Mouse (Mus musculus) forebrain, embryonic 13.5 days (tissue): ENCODE results near the gene Rpl36a. TPM values are rescaled to one million over a fixed set of nuclear protein-coding genes. Genes with fewer than 3 reads are reported as not detected.
A peak's percentile ranks its signal among the peaks of the same experiment; 100 is the strongest.

Source experiments
- ATAC-seq: fragments of 200-750 bp; cut with Nextera tagmentation; 2 replicates; pipeline ENCODE4 v1.8.0; 2017
- H3K27ac ChIP-seq: fragments of 300-500 bp; sonication (generic); 2 replicates; pipeline ENCODE4 v1.5.1; 2015; ENCODE audit warnings: inconsistent platforms, mild to moderate bottlenecking, moderate library complexity
- H3K27me3 ChIP-seq: fragments of 300-500 bp; sonication (generic); 2 replicates; pipeline ENCODE4 v1.6.1; 2015; ENCODE audit warnings: mild to moderate bottlenecking, inconsistent platforms
- H3K36me3 ChIP-seq: fragments of 300-500 bp; sonication (generic); 2 replicates; pipeline ENCODE4 v1.6.1; 2015; ENCODE audit warnings: mild to moderate bottlenecking, inconsistent platforms; ENCODE audit not compliant: poor library complexity, severe bottlenecking
- H3K4me1 ChIP-seq: fragments of 300-500 bp; sonication (generic); 2 replicates; pipeline ENCODE4 v1.6.1; 2015; ENCODE audit warnings: inconsistent platforms
- H3K4me2 ChIP-seq: fragments of 300-500 bp; sonication (generic); 2 replicates; pipeline ENCODE4 v1.6.1; 2015; ENCODE audit warnings: inconsistent platforms, mild to moderate bottlenecking, moderate library complexity
- H3K4me3 ChIP-seq: fragments of 300-500 bp; sonication (generic); 2 replicates; pipeline ENCODE4 v1.5.1; 2015; ENCODE audit warnings: mild to moderate bottlenecking, inconsistent platforms
- H3K9ac ChIP-seq: fragments of 300-500 bp; sonication (generic); 2 replicates; pipeline ENCODE4 v1.6.1; 2015; ENCODE audit warnings: mild to moderate bottlenecking, inconsistent platforms
- H3K9me3 ChIP-seq: fragments of 300-500 bp; sonication (generic); replicated peaks from 2 replicates; pipeline ENCODE4 v1.6.1; 2016; ENCODE audit warnings: inconsistent platforms
- WGBS: fragments of 180-500 bp; shearing (Covaris S2); methylation state at CpG from one replicate; pipeline ENCODE4 v1.1.7; 2015; 5-methylcytosine and 5-hydroxymethylcytosine counted together
- polyA plus RNA-seq: library from polyadenylated mRNA; unstranded; fragments of >200 nt; fragmentation: Nextera tagmentation; extraction: Ambion mirVana; gene quantifications from 2 replicates; pipeline ENCODE4 v1.2.1, GENCODE M21; 2015

The Rpl36a gene
- polyA plus RNA-seq, 1 experiment from 2014 or later = 325 TPM

GRCm38 (mm10) chrX:134577896-134578295 is 7.6 kb upstream of the Rpl36a start:
- Histone ChIP-seq H3K9me3 (no peaks in the 10 kb centered on the region), H3K4me1 (no peaks in the 10 kb centered on the region), H3K36me3 (no peaks in the 10 kb centered on the region), H3K4me2 (no peak overlapping the region), H3K9ac (no peak overlapping the region), H3K27ac (no peak overlapping the region), H3K4me3 (no peak overlapping the region), H3K27me3 (no peaks in the 10 kb centered on the region)
- no peak for ATAC-seq
- WGBS = 76% methylated on average over 4 of the region's 4 CpGs

GRCm38 (mm10) chrX:134580528-134581305 is 4.7 kb upstream of the Rpl36a start:
- no peak overlapping the region for H3K27ac ChIP-seq
- H3K4me2 ChIP-seq = no peak overlapping the region
- no peaks in the 10 kb centered on the region for H3K27me3 ChIP-seq
- no peaks in the 10 kb centered on the region for H3K36me3 ChIP-seq
- WGBS = 86% methylated on average over 14 of the region's 14 CpGs
- H3K9me3 ChIP-seq = no peaks in the 10 kb centered on the region
- H3K9ac ChIP-seq = no peak overlapping the region
- no peak overlapping the region for H3K4me3 ChIP-seq
- no peak for ATAC-seq
- no peaks in the 10 kb centered on the region for H3K4me1 ChIP-seq

DNA sequence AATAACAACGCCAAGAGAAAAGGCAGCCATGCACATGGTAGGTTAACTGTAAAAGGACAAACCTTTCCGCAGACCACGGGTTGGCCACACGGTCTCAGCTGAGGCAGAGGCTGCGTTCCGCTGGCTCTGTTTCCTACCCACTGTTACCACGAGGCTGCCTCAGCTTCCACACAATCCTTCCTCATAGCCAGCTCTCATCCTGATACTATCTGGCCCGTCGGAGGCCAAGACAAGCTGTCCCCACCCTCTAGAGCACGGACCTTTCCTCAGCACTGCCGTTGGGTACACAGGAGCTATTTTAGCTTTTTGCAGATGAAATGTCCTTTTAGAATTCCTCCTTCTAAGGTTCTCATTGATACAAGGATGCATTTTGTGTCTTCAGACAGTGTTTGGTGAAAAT is 3.2 kb upstream of the Rpl36a start:
- Histone ChIP-seq H3K9me3 (no peaks in the 10 kb centered on the region), H3K4me1 (peaks cover 6% of the 10 kb centered on the region; the same call in 1 of the 2 replicates), H3K27me3 (no peaks in the 10 kb centered on the region), H3K4me3 (no peak overlapping the region), H3K4me2 (no peak overlapping the region), H3K27ac (no peak overlapping the region), H3K9ac (no peak overlapping the region), H3K36me3 (no peaks in the 10 kb centered on the region)
- WGBS = 84% methylated on average over 11 of the region's 11 CpGs
- ATAC-seq = no peak

DNA sequence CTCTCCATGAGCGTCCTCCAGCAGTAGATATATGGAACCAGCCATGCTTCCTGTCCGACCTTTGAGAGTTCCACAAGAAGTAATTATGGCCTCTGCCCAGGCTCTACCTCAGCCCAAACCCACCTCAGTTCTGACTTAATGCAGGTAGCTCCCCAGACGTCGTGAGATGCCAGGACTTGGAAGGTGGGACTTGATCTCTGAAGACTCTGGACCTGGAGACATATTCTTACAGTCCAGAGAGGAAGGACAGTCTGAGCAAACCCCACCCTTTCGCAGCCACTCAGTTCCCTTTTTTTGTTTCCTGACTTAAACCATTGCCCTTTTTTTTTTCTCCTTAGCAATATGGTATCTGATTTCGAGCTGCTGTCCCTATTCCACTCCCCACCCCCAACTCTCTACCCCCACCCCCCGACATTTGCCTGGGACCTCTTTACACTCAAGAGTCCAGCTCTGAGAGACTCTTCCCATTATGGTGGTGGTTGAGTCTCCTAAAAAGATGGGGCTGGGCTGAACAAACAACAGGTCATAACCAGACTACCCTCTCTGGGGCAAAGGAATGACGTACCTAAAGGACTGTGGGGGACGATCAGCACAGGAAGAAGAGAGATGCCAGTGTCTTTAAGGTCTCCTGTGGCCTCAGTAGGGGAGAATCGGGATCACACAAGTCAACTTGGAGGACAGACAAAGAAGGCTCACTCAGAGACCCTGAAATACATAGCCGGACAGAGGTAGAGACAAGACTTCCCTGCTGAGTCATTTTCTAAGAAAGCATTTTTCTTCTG is 2.4 kb upstream of the Rpl36a start, which contains the start of gene Btk:
TSS of gene Btk (minus strand) at position 683 of the 782 bp plus-strand sequence.
- no peaks in the 10 kb centered on the region for H3K9me3 ChIP-seq
- H3K9ac ChIP-seq = no peak within 1 kb of the TSS
- no peak within 1 kb of the TSS for H3K4me3 ChIP-seq
- peaks cover 6% of the 10 kb centered on the region; the same call in 1 of the 2 replicates for H3K4me1 ChIP-seq
- peaks cover 1% of the 10 kb centered on the region; the same call in 1 of the 2 replicates for H3K36me3 ChIP-seq
- no peak for ATAC-seq
- WGBS = 81% methylated on average over 11 of the region's 11 CpGs
- H3K4me2 ChIP-seq = no peak within 1 kb of the TSS
- H3K27me3 ChIP-seq = no peaks in the 10 kb centered on the region
- H3K27ac ChIP-seq = no peak within 1 kb of the TSS

- WGBS = 44% methylated on average over 8 of the region's 8 CpGs
- Histone ChIP-seq H3K4me1 (peaks cover 6% of the 10 kb centered on the region; the same call in 1 of the 2 replicates), H3K27ac (no peak overlapping the region)
These were observed 993 bp downstream of the Rpl36a start for GRCm38 (mm10) chrX:134586447-134586846.

GRCm38 (mm10) chrX:134588261-134588660 is 2.8 kb downstream of the Rpl36a start:
- WGBS = 84% methylated on average over 4 of the region's 4 CpGs
- H3K36me3 ChIP-seq = peaks cover 12% of the 10 kb centered on the region; the same call in 1 of the 2 replicates

More at GRCm38 (mm10) chrX:134586447-134586846, 993 bp downstream of the Rpl36a start:
- no peaks in the 10 kb centered on the region for H3K27me3 ChIP-seq
- ATAC-seq = no peak
- H3K4me3 ChIP-seq = peak overlapping the region; percentile 52
- peaks cover 12% of the 10 kb centered on the region; the same call in 1 of the 2 replicates for H3K36me3 ChIP-seq
- H3K9me3 ChIP-seq = no peaks in the 10 kb centered on the region
- peak overlapping the region; percentile 76 for H3K9ac ChIP-seq
- H3K4me2 ChIP-seq = peak overlapping the region; percentile 64

DNA sequence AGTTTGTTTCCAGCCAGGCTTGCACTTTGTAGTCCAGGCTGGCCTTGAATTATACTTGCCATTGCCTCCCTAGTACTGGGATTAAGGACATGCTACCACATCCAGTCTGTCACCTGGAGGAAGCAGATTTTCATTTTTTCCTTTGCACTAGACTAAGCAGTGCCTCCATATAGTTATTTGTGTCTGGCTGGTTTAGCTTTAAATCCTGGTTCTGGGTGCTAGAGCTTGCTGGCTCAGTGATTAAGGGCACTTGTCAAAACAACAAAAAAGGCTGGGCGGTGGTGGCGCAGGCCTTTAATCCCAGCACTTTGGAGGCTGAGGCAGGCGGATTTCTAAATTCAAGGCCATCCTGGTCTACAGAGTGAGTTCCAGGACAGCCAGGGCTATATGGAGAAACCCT is 3.5 kb downstream of the Rpl36a start:
- H3K27ac ChIP-seq = no peak overlapping the region
- no peak overlapping the region for H3K4me3 ChIP-seq
- 87% methylated on average over 3 of the region's 3 CpGs for WGBS
- H3K9ac ChIP-seq = no peak overlapping the region
- H3K4me2 ChIP-seq = no peak overlapping the region
- no peak for ATAC-seq
- no peaks in the 10 kb centered on the region for H3K9me3 ChIP-seq
- H3K4me1 ChIP-seq = peaks cover 6% of the 10 kb centered on the region; the same call in 1 of the 2 replicates
- no peaks in the 10 kb centered on the region for H3K27me3 ChIP-seq
- H3K36me3 ChIP-seq = peaks cover 12% of the 10 kb centered on the region; the same call in 1 of the 2 replicates

More at GRCm38 (mm10) chrX:134588261-134588660, 2.8 kb downstream of the Rpl36a start:
- Histone ChIP-seq H3K9ac (no peak overlapping the region), H3K27me3 (no peaks in the 10 kb centered on the region), H3K4me3 (no peak overlapping the region), H3K4me2 (no peak overlapping the region), H3K4me1 (peaks cover 6% of the 10 kb centered on the region; the same call in 1 of the 2 replicates), H3K27ac (no peak overlapping the region), H3K9me3 (no peaks in the 10 kb centered on the region)
- ATAC-seq = no peak

DNA sequence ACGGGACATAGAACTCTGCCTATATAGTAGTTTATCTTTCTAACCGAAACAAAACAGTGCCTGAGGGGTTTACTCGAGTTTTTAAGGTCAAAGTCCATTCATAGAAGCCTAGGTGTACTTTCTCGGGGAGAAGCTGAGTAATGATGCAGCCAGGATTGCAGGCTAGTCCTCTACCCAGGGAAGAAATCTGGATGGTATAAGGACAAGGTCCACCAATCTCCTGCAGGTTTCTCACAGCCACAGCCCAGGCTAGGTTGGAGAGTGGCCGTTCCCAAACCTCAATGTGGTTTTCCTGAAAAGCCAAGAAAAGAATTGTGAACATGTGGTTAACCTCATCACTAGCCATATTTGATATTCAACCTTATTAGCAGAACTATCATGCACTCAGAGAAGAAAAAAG is 4.4 kb downstream of the Rpl36a start:
- WGBS = 65% methylated on average over 5 of the region's 5 CpGs

DNA sequence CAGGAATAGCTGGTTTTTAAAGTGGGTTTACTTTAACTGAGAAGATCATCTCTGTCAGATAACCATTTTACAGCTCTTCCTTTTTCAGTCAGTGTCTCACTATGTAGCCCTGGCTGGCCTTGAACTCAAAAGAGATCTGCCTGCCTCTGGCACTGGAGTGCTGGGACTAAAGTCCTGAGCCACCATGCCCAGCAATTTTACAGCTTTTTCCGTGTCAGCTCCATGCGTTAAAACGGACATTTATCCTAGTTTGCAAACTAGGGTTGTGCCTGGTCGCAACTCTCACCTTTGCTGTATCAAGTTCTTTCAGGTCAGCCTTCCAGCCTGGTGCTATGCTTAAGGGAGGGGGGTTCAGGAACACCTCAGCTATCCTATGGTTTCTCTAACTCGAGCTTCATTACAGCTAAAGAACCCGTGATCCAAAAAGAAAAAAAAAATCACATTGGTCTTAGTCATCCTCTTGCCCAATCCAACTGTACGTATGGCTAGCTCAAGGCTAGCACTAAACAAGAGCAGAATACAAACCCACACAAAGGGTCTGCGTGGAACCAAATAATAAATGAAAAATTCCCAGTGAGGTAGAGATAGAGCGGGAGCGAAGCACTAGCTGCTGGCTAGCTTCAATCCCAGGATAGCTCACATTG is 14.6 kb downstream of the Rpl36a start:
- H3K4me3 ChIP-seq = peak overlapping the region; percentile 53
- peak overlapping the region; percentile 63 for H3K4me2 ChIP-seq
- peak overlapping the region; percentile 61; the same call in 1 of the 2 replicates for H3K27ac ChIP-seq
- H3K9ac ChIP-seq = peak overlapping the region; percentile 62
- no peaks in the 10 kb centered on the region for H3K27me3 ChIP-seq
- peaks cover 24% of the 10 kb centered on the region for H3K4me1 ChIP-seq
- peak; percentile 2; the same call in 1 of the 2 replicates for ATAC-seq
- H3K9me3 ChIP-seq = no peaks in the 10 kb centered on the region
- no peaks in the 10 kb centered on the region for H3K36me3 ChIP-seq
- WGBS = 32% methylated on average over 10 of the region's 10 CpGs

More for the DNA sequence above, 4.4 kb downstream of the Rpl36a start:
- Histone ChIP-seq H3K4me3 (no peak overlapping the region), H3K4me1 (peaks cover 6% of the 10 kb centered on the region; the same call in 1 of the 2 replicates), H3K27me3 (no peaks in the 10 kb centered on the region), H3K9ac (no peak overlapping the region), H3K4me2 (no peak overlapping the region), H3K27ac (no peak overlapping the region), H3K9me3 (no peaks in the 10 kb centered on the region), H3K36me3 (peaks cover 12% of the 10 kb centered on the region; the same call in 1 of the 2 replicates)
- no peak for ATAC-seq

DNA sequence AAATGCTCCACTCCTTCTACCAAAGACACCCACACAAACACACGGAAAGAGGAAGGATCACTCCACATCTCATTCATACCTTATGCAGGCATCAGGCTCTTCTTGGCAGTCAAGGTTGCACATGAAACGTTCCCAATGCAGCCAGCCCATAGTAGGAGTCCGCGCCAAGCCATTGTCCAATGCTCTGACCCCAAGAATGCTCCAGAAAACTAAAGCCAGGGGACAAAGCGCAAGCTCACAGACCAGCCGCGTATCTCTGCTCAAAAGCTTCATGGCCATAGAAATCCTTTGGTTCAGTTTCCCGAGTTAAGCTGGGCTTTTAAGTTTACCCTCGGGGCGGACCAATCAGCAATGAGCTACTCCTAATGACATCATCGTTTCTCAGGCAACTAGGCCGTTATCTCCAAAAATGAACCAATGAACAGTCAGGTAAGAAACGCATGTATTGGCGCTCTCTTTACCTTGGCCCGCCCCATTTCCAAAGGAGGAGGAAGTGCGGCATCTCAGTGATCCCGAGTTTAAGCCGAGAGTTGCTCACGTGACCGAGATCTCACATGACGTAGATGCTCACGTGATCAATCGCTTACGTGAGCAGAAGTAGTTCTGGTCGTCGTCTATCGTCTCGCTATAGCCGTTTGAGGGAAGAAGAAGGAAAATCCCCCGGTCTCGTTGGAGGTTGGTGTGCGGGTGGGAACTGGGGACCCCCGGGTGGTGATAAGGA is 15.4 kb downstream of the Rpl36a start, which contains the start of the genes Gla and Hnrnph2:
TSS of gene Gla (minus strand) at position 467 of the 721 bp plus-strand sequence.
TSS of gene Hnrnph2 (plus strand) at position 521 of the 721 bp plus-strand sequence.
- 16% methylated on average over 33 of the region's 33 CpGs for WGBS
- H3K4me2 ChIP-seq = peak within 1 kb of the TSS; percentile 63
- peak; percentile 99 for ATAC-seq

More for the DNA sequence above, 15.4 kb downstream of the Rpl36a start, which contains the start of the genes Gla and Hnrnph2:
- Histone ChIP-seq H3K36me3 (no peaks in the 10 kb centered on the region), H3K9me3 (no peaks in the 10 kb centered on the region), H3K27ac (peak within 1 kb of the TSS; percentile 90), H3K4me3 (peak within 1 kb of the TSS; percentile 53), H3K4me1 (peaks cover 24% of the 10 kb centered on the region), H3K9ac (peak within 1 kb of the TSS; percentile 65), H3K27me3 (no peaks in the 10 kb centered on the region)
